Mouse (Mus musculus) G1E (cell line): Measurements from ENCODE around the gene Cebpb. TPM values are rescaled to one million over a fixed set of nuclear protein-coding genes. Genes with fewer than 3 reads are reported as not detected.

Source experiments
- ATAC-seq: 2 replicates; pipeline ENCODE4 v1.8.0; 2016; ENCODE audit warnings: mild to moderate bottlenecking; ENCODE audit not compliant: insufficient number of reproducible peaks, poor library complexity, low FRiP score, severe bottlenecking; ENCODE audit errors: extremely low read depth
- DNase-seq: peaks from one replicate; pipeline ENCODE4 v3.0.0; 2012; ENCODE audit warnings: low spot score
- H3K27me3 ChIP-seq: 2 replicates; pipeline ENCODE4 v1.6.1; 2012; ENCODE audit warnings: mild to moderate bottlenecking, low read length, inconsistent platforms; ENCODE audit not compliant: insufficient read depth
- H3K36me3 ChIP-seq: replicated peaks from 2 replicates; pipeline ENCODE3; 2012; ENCODE audit warnings: mild to moderate bottlenecking, inconsistent platforms
- H3K4me1 ChIP-seq: 2 replicates; pipeline ENCODE4 v1.6.1; 2012; ENCODE audit warnings: low read depth, low read length, inconsistent platforms, mixed read lengths; ENCODE audit not compliant: insufficient read depth
- H3K4me3 ChIP-seq: 2 replicates; pipeline ENCODE4 v1.5.1; 2012; ENCODE audit warnings: low read depth, mild to moderate bottlenecking, inconsistent platforms, low read length, moderate library complexity, mixed read lengths
- H3K9me3 ChIP-seq: replicated peaks from 2 replicates; pipeline ENCODE4 v1.6.1; 2012; ENCODE audit warnings: inconsistent platforms
- CTCF ChIP-seq: IDR thresholded peaks from 2 replicates; pipeline ENCODE4 v1.5.1; 2012; ENCODE audit warnings: low read depth, low read length, inconsistent platforms, mixed read lengths
- GATA1 ChIP-seq: IDR thresholded peaks from 2 replicates; pipeline ENCODE4 v1.6.1; 2012; ENCODE audit warnings: borderline replicate concordance, low read length, inconsistent platforms, mixed read lengths
- GATA2 ChIP-seq: IDR thresholded peaks from 2 replicates; pipeline ENCODE4 v1.6.1; 2012; ENCODE audit warnings: low read depth, low read length, inconsistent platforms, borderline replicate concordance
- POLR2AphosphoS5 ChIP-seq: IDR thresholded peaks from 2 replicates; pipeline ENCODE4 v1.6.1; 2012; ENCODE audit warnings: low read depth, low read length, inconsistent platforms; ENCODE audit not compliant: insufficient replicate concordance
- TAL1 ChIP-seq: conservative IDR thresholded peaks from 2 replicates; pipeline ENCODE4 v1.6.1; 2012; ENCODE audit warnings: low read depth, low read length, inconsistent platforms, mixed read lengths
- polyA plus RNA-seq: library from polyadenylated mRNA; stranded (reverse); fragments of >175 nt; gene quantifications from 2 replicates; pipeline ENCODE4 v1.2.3, GENCODE M21; 2012
- total RNA-seq, 2 experiments: library from RNA; stranded (forward) in 1 of 2; stranded (reverse) in 1 of 2; fragments of 200-1000 nt in 1 of 2; fragments of >200 nt in 1 of 2; fragmentation: Nextera tagmentation in 1 of 2; gene quantifications; 2 replicates each; pipeline ENCODE4 v1.2.3; 2014 to 2017

The Cebpb gene
- total and polyA plus RNA-seq, 3 experiments: 12.5 to 61.6 (median 12.9) TPM

- Histone ChIP-seq H3K36me3 (no peaks in the 10 kb centered on the region), H3K9me3 (no peaks in the 10 kb centered on the region), H3K4me1 (peaks cover 15% of the 10 kb centered on the region), H3K4me3 (no peak overlapping the region), H3K27me3 (peaks cover 70% of the 10 kb centered on the region)
- no peak for TF ChIP-seq GATA1
- no peak for TF ChIP-seq GATA2
- no peak for TF ChIP-seq POLR2AphosphoS5
- TF ChIP-seq CTCF: no peak
- TF ChIP-seq TAL1: no peak
- ATAC-seq (no peak), DNase-seq (no peak)
These were observed 15.7 kb downstream of the Cebpb start for GRCm38 (mm10) chr2:167704409-167704808.

GRCm38 (mm10) chr2:167706183-167706939 lies 17.6 kb downstream of the Cebpb start:
- Histone ChIP-seq H3K36me3 (no peaks in the 10 kb centered on the region), H3K9me3 (no peaks in the 10 kb centered on the region), H3K27me3 (peaks cover 80% of the 10 kb centered on the region), H3K4me1 (peaks cover 25% of the 10 kb centered on the region), H3K4me3 (no peak overlapping the region)
- ATAC-seq (no peak), DNase-seq (no peak)
- no peak for TF ChIP-seq CTCF
- no peak for TF ChIP-seq TAL1
- no peak for TF ChIP-seq GATA2
- no peak for TF ChIP-seq GATA1
- no peak for TF ChIP-seq POLR2AphosphoS5

GRCm38 (mm10) chr2:167708373-167708772 lies 19.7 kb downstream of the Cebpb start:
- no peak overlapping the region for H3K4me3 ChIP-seq
- no peak for DNase-seq
- H3K27me3 ChIP-seq: peaks cover 75% of the 10 kb centered on the region
- peaks cover 2% of the 10 kb centered on the region for H3K9me3 ChIP-seq
- ATAC-seq: no peak
- TF ChIP-seq TAL1 (no peak), GATA2 (no peak), POLR2AphosphoS5 (no peak), GATA1 (no peak), CTCF (no peak)
- H3K4me1 ChIP-seq: peaks cover 30% of the 10 kb centered on the region
- H3K36me3 ChIP-seq: no peaks in the 10 kb centered on the region

DNA sequence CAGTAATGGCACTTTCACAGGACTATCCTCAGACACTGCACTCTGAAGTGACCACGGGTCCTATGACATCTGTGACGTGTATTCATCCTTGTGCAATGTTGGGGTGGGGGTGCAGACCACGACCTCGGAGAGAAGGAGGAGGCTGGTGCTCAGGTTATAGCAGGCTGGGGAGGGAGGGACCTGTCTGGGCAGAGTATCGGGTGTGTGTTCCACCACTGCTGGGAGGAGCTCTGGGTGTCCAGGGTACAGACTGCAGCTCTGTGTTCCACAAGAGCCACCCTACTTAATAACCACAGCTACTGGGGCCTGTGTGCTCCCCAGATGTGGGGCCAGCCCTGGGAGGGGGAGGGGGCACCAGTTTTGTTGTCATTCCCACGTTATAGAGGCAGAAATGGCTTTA lies 21.3 kb downstream of the Cebpb start:
- TF ChIP-seq GATA2: no peak
- no peak for TF ChIP-seq TAL1
- TF ChIP-seq CTCF: no peak
- no peak for TF ChIP-seq POLR2AphosphoS5
- no peak for TF ChIP-seq GATA1
- H3K4me3 ChIP-seq: no peak overlapping the region; the same call in 1 of the 2 replicates
- H3K9me3 ChIP-seq: peaks cover 3% of the 10 kb centered on the region
- H3K27me3 ChIP-seq: peaks cover 61% of the 10 kb centered on the region
- H3K36me3 ChIP-seq: no peaks in the 10 kb centered on the region
- DNase-seq (no peak), ATAC-seq (no peak)
- H3K4me1 ChIP-seq: peaks cover 39% of the 10 kb centered on the region

GRCm38 (mm10) chr2:167710574-167710973 lies 21.9 kb downstream of the Cebpb start:
- Histone ChIP-seq H3K9me3 (peaks cover 3% of the 10 kb centered on the region), H3K4me1 (peaks cover 45% of the 10 kb centered on the region), H3K4me3 (no peak overlapping the region), H3K36me3 (no peaks in the 10 kb centered on the region), H3K27me3 (peaks cover 61% of the 10 kb centered on the region)
- TF ChIP-seq CTCF (no peak), TAL1 (no peak), GATA1 (no peak), POLR2AphosphoS5 (no peak)
- DNase-seq: no peak
- ATAC-seq: no peak

GRCm38 (mm10) chr2:167712872-167713821 lies 24.4 kb downstream of the Cebpb start:
- Histone ChIP-seq H3K27me3 (peaks cover 52% of the 10 kb centered on the region), H3K36me3 (no peaks in the 10 kb centered on the region), H3K4me3 (no peak overlapping the region), H3K9me3 (peaks cover 3% of the 10 kb centered on the region), H3K4me1 (peaks cover 64% of the 10 kb centered on the region)
- TF ChIP-seq CTCF (peak; percentile 38), POLR2AphosphoS5 (no peak)
- ATAC-seq: no peak
- DNase-seq: no peak
